Mouse (Mus musculus): Measurements from ENCODE around the gene Pop5. TPM values are rescaled to one million over a fixed set of nuclear protein-coding genes. Genes with fewer than 3 reads are reported as not detected.
A peak's percentile ranks its signal among the peaks of the same experiment; 100 is the strongest.

Gene Pop5
- total and polyA plus RNA-seq, 2 experiments: 59.2 to 70.3 TPM

- Histone ChIP-seq H3K79me2 (ENCODE audit: control insufficient read depth, insufficient read depth, low read length) (no peaks in the 10 kb centered on the region), H3K27ac (replicated peaks; ENCODE audit: insufficient read depth, low read depth, low read length) (no peak overlapping the region), H3K36me3 (ENCODE audit: control insufficient read depth, insufficient read depth, low read length) (peaks cover 32% of the 10 kb centered on the region; the same call in 1 of the 2 replicates), H3K4me1 (ENCODE audit: control insufficient read depth, insufficient read depth, low read length) (peaks cover 7% of the 10 kb centered on the region), H3K4me3 (ENCODE audit: insufficient read depth, low read depth, low read length) (no peak overlapping the region), H3K9ac (ENCODE audit: low read depth, low read length) (no peak overlapping the region), H3K27me3 (ENCODE audit: control insufficient read depth, insufficient read depth, low read length) (no peaks in the 10 kb centered on the region)
- 45% methylated on average over 11 of the region's 11 CpGs for WGBS
- DNase-seq (ENCODE audit: extremely low read depth, low read depth, low spot score): peak; percentile 64
- TF ChIP-seq POLR2A (IDR thresholded peaks at IDR 0.05; ENCODE audit: extremely low read depth, insufficient read depth, low read length) (no peak), CTCF (IDR thresholded peaks at IDR 0.05; ENCODE audit: low read depth, low read length) (no peak)
Observed at GRCm38 (mm10) chr5:115240191-115240590, 4.6 kb downstream of the Pop5 start.

GRCm38 (mm10) chr5:115255472-115255871 lies 19.8 kb downstream of the Pop5 start:
- no peak overlapping the region for H3K9ac ChIP-seq (ENCODE audit: low read depth, low read length)
- no peaks in the 10 kb centered on the region for H3K27me3 ChIP-seq (ENCODE audit: control insufficient read depth, insufficient read depth, low read length)
- TF ChIP-seq CTCF (IDR thresholded peaks at IDR 0.05; ENCODE audit: low read depth, low read length) (no peak), POLR2A (IDR thresholded peaks at IDR 0.05; ENCODE audit: extremely low read depth, insufficient read depth, low read length) (no peak)
- H3K4me1 ChIP-seq (ENCODE audit: control insufficient read depth, insufficient read depth, low read length): no peaks in the 10 kb centered on the region
- H3K4me3 ChIP-seq (ENCODE audit: insufficient read depth, low read depth, low read length): no peak overlapping the region
- 88% methylated on average over 1 of the region's 1 CpGs for WGBS
- H3K79me2 ChIP-seq (ENCODE audit: control insufficient read depth, insufficient read depth, low read length): 0 out of 2 replicates have a peak, but pooled peaks cover 1% of the 10 kb centered on the region
- no peak for DNase-seq (ENCODE audit: extremely low read depth, low read depth, low spot score)
- H3K27ac ChIP-seq (replicated peaks; ENCODE audit: insufficient read depth, low read depth, low read length): no peak overlapping the region
- H3K36me3 ChIP-seq (ENCODE audit: control insufficient read depth, insufficient read depth, low read length): peaks cover 38% of the 10 kb centered on the region

GRCm38 (mm10) chr5:115256909-115257546 lies 21.4 kb downstream of the Pop5 start:
- H3K27ac ChIP-seq (replicated peaks; ENCODE audit: insufficient read depth, low read depth, low read length): no peak overlapping the region
- no peak overlapping the region for H3K4me3 ChIP-seq (ENCODE audit: insufficient read depth, low read depth, low read length)
- H3K79me2 ChIP-seq (ENCODE audit: control insufficient read depth, insufficient read depth, low read length): 0 out of 2 replicates have a peak, but pooled peaks cover 5% of the 10 kb centered on the region
- TF ChIP-seq POLR2A (IDR thresholded peaks at IDR 0.05; ENCODE audit: extremely low read depth, insufficient read depth, low read length) (no peak), CTCF (IDR thresholded peaks at IDR 0.05; ENCODE audit: low read depth, low read length) (no peak)
- H3K4me1 ChIP-seq (ENCODE audit: control insufficient read depth, insufficient read depth, low read length): peaks cover 5% of the 10 kb centered on the region; the same call in 1 of the 2 replicates
- H3K9ac ChIP-seq (ENCODE audit: low read depth, low read length): no peak overlapping the region
- no peak for DNase-seq (ENCODE audit: extremely low read depth, low read depth, low spot score)
- 78% methylated on average over 10 of the region's 10 CpGs for WGBS
- peaks cover 30% of the 10 kb centered on the region for H3K36me3 ChIP-seq (ENCODE audit: control insufficient read depth, insufficient read depth, low read length)
- no peaks in the 10 kb centered on the region for H3K27me3 ChIP-seq (ENCODE audit: control insufficient read depth, insufficient read depth, low read length)

- no peak for TF ChIP-seq CTCF (IDR thresholded peaks at IDR 0.05; ENCODE audit: low read depth, low read length)
- TF ChIP-seq POLR2A (IDR thresholded peaks at IDR 0.05; ENCODE audit: extremely low read depth, insufficient read depth, low read length): no peak
- Histone ChIP-seq H3K36me3 (ENCODE audit: control insufficient read depth, insufficient read depth, low read length) (peaks cover 27% of the 10 kb centered on the region), H3K79me2 (ENCODE audit: control insufficient read depth, insufficient read depth, low read length) (peaks cover 27% of the 10 kb centered on the region; the same call in 1 of the 2 replicates), H3K4me3 (ENCODE audit: insufficient read depth, low read depth, low read length) (no peak overlapping the region), H3K27me3 (ENCODE audit: control insufficient read depth, insufficient read depth, low read length) (no peaks in the 10 kb centered on the region), H3K4me1 (ENCODE audit: control insufficient read depth, insufficient read depth, low read length) (peaks cover 5% of the 10 kb centered on the region; the same call in 1 of the 2 replicates), H3K27ac (replicated peaks; ENCODE audit: insufficient read depth, low read depth, low read length) (no peak overlapping the region), H3K9ac (ENCODE audit: low read depth, low read length) (no peak overlapping the region)
- WGBS: 84% methylated on average over 6 of the region's 6 CpGs
- no peak for DNase-seq (ENCODE audit: extremely low read depth, low read depth, low spot score)
Observed at GRCm38 (mm10) chr5:115260356-115260755, 24.7 kb downstream of the Pop5 start.

GRCm38 (mm10) chr5:115261141-115261540 lies 25.5 kb downstream of the Pop5 start:
- peaks cover 19% of the 10 kb centered on the region for H3K36me3 ChIP-seq (ENCODE audit: control insufficient read depth, insufficient read depth, low read length)
- no peak overlapping the region for H3K9ac ChIP-seq (ENCODE audit: low read depth, low read length)

GRCm38 (mm10) chr5:115261880-115262279 lies 26.2 kb downstream of the Pop5 start:
- Histone ChIP-seq H3K27me3 (ENCODE audit: control insufficient read depth, insufficient read depth, low read length) (no peaks in the 10 kb centered on the region), H3K9ac (ENCODE audit: low read depth, low read length) (no peak overlapping the region), H3K79me2 (ENCODE audit: control insufficient read depth, insufficient read depth, low read length) (peaks cover 39% of the 10 kb centered on the region), H3K4me3 (ENCODE audit: insufficient read depth, low read depth, low read length) (no peak overlapping the region), H3K27ac (replicated peaks; ENCODE audit: insufficient read depth, low read depth, low read length) (no peak overlapping the region), H3K4me1 (ENCODE audit: control insufficient read depth, insufficient read depth, low read length) (peaks cover 15% of the 10 kb centered on the region), H3K36me3 (ENCODE audit: control insufficient read depth, insufficient read depth, low read length) (peaks cover 14% of the 10 kb centered on the region)
- no peak for DNase-seq (ENCODE audit: extremely low read depth, low read depth, low spot score)
- WGBS: 71% methylated on average over 1 of the region's 1 CpGs
- TF ChIP-seq POLR2A (IDR thresholded peaks at IDR 0.05; ENCODE audit: extremely low read depth, insufficient read depth, low read length) (no peak), CTCF (IDR thresholded peaks at IDR 0.05; ENCODE audit: low read depth, low read length) (no peak)

More at GRCm38 (mm10) chr5:115261141-115261540, 25.5 kb downstream of the Pop5 start:
- Histone ChIP-seq H3K27ac (replicated peaks; ENCODE audit: insufficient read depth, low read depth, low read length) (no peak overlapping the region), H3K4me3 (ENCODE audit: insufficient read depth, low read depth, low read length) (no peak overlapping the region), H3K4me1 (ENCODE audit: control insufficient read depth, insufficient read depth, low read length) (peaks cover 9% of the 10 kb centered on the region), H3K79me2 (ENCODE audit: control insufficient read depth, insufficient read depth, low read length) (peaks cover 32% of the 10 kb centered on the region), H3K27me3 (ENCODE audit: control insufficient read depth, insufficient read depth, low read length) (no peaks in the 10 kb centered on the region)
- TF ChIP-seq POLR2A (IDR thresholded peaks at IDR 0.05; ENCODE audit: extremely low read depth, insufficient read depth, low read length): no peak
- no peak for TF ChIP-seq CTCF (IDR thresholded peaks at IDR 0.05; ENCODE audit: low read depth, low read length)
- 40% methylated on average over 8 of the region's 8 CpGs for WGBS
- peak; percentile 71 for DNase-seq (ENCODE audit: extremely low read depth, low read depth, low spot score)
